Mouse (Mus musculus) embryonic facial prominence, embryonic 12.5 days (tissue): ENCODE data around the gene Aldob. TPM values are rescaled to one million over a fixed set of nuclear protein-coding genes. Genes with fewer than 3 reads are reported as not detected.
A peak's percentile ranks its signal among the peaks of the same experiment; 100 is the strongest.
"Not testable (repeated sequence)": the region's sequence is repeated elsewhere in the genome, so short reads cannot be mapped to it uniquely, and the experiment has no call there.

ENCODE experiments used
- ATAC-seq: fragments of 200-750 bp; cut with Nextera tagmentation; 2 replicates; pipeline ENCODE4 v1.8.0; 2017; ENCODE audit not compliant: insufficient number of reproducible peaks, insufficient read depth, low FRiP score, low TSS enrichment
- H3K27ac ChIP-seq: fragments of 300-500 bp; sonication (generic); 2 replicates; pipeline ENCODE4 v1.5.1; 2016; ENCODE audit warnings: mild to moderate bottlenecking
- H3K27me3 ChIP-seq: fragments of 300-500 bp; sonication (generic); 2 replicates; pipeline ENCODE4 v1.6.1; 2016; ENCODE audit warnings: mild to moderate bottlenecking, moderate library complexity
- H3K36me3 ChIP-seq: fragments of 300-500 bp; sonication (generic); 2 replicates; pipeline ENCODE4 v1.6.1; 2016; ENCODE audit warnings: mild to moderate bottlenecking
- H3K4me1 ChIP-seq: fragments of 300-500 bp; sonication (generic); 2 replicates; pipeline ENCODE4 v1.6.1; 2016
- H3K4me2 ChIP-seq: fragments of 300-500 bp; sonication (generic); replicated peaks from 2 replicates; pipeline ENCODE4 v1.6.1; 2016; ENCODE audit warnings: mild to moderate bottlenecking, moderate library complexity
- H3K4me3 ChIP-seq: fragments of 300-500 bp; sonication (generic); 2 replicates; pipeline ENCODE4 v1.5.1; 2016; ENCODE audit warnings: mild to moderate bottlenecking
- H3K9ac ChIP-seq: fragments of 300-500 bp; sonication (generic); 2 replicates; pipeline ENCODE4 v1.6.1; 2016; ENCODE audit warnings: mild to moderate bottlenecking, moderate library complexity
- H3K9me3 ChIP-seq: fragments of 300-500 bp; sonication (generic); 2 replicates; pipeline ENCODE4 v1.6.1; 2016; ENCODE audit warnings: mild to moderate bottlenecking, moderate library complexity
- WGBS: fragments of 180-500 bp; shearing (Covaris S2); methylation state at CpG from one replicate; pipeline ENCODE4 v1.1.7; 2016; 5-methylcytosine and 5-hydroxymethylcytosine counted together
- polyA plus RNA-seq: library from polyadenylated mRNA; unstranded; fragments of >200 nt; fragmentation: Nextera tagmentation; extraction: Ambion mirVana; gene quantifications from 2 replicates; pipeline ENCODE4 v1.2.1, GENCODE M21; 2016

Aldob gene
- polyA plus RNA-seq, 1 experiment from 2014 or later = not detected

DNA sequence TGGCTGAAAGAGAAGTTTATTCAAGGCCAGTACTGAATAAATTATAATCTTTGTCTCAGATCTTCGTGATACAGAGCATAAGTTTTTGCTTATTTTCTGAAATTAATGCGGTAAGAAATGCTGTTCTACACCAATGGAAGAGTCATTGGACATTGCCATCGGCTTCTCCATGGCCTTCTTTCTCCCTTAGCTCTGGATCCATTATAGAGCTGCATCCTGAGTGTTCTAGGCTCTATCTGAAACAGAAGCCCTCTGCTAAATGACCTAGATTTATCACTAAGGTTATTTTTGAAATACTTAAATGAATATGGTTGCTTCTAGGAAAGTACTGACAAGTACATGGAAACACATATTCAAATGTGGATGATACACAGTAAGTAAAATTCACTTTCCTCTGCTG lies 14.3 kb downstream of the Aldob start:
- H3K9me3 ChIP-seq = peaks cover 3% of the 10 kb centered on the region; the same call in 1 of the 2 replicates
- H3K4me3 ChIP-seq = no peak overlapping the region
- no peak overlapping the region for H3K4me2 ChIP-seq
- H3K36me3 ChIP-seq = peaks cover 16% of the 10 kb centered on the region
- 82% methylated on average over 3 of the region's 3 CpGs for WGBS
- ATAC-seq = no peak
- H3K27ac ChIP-seq = no peak overlapping the region
- no peaks in the 10 kb centered on the region for H3K27me3 ChIP-seq
- H3K4me1 ChIP-seq = no peaks in the 10 kb centered on the region
- H3K9ac ChIP-seq = no peak overlapping the region

DNA sequence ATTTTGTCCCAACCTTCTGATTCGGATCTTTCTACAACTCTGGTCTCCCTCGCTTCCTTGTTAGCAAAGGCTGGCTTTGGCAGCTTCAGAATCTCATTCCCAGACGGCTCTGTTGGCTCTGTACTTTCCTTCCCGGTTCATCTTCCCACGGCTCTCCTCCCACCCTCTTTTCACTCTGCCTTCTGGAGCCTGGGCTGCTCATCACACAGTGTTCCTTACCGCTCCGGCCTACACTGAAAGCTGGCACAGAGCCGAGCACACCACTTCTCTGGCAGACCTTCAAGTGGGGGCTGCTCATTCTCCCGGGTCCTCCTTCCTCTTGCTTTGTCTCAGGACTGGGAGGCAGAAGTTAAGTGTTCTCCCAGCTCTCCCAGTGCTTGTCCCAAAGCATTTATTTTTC lies 26.8 kb downstream of the Aldob start:
- Histone ChIP-seq H3K36me3 (peaks cover 24% of the 10 kb centered on the region; the same call in 1 of the 2 replicates), H3K9ac (no peak overlapping the region), H3K9me3 (no peaks in the 10 kb centered on the region), H3K4me1 (peaks cover 14% of the 10 kb centered on the region; the same call in 1 of the 2 replicates), H3K27me3 (no peaks in the 10 kb centered on the region), H3K4me2 (0 out of 2 replicates have a peak overlapping the region, but pooled peaks have one; percentile 52), H3K4me3 (no peak overlapping the region), H3K27ac (no peak overlapping the region)
- WGBS = 85% methylated on average over 9 of the region's 9 CpGs
- ATAC-seq = no peak

DNA sequence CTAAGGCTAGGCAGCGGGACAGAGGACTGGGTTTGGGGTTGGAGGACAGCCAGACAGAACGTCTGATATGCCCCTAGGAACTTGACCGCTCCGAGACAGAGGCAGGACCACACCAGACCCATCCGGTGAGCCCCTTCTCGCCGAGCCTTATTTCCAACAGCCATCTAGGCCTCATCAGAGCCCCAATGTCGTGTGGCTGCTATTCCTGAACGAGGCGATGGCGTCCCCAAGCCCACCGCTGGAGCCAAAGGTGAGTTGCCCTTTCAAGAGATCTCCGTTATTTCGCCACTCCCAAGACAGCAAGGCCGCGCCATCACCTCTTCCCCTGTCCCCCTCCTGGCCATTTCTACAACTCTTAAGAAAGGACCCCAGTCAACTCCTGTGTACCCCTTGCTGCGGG lies 28.0 kb downstream of the Aldob start:
- 2% methylated on average over 17 of the region's 17 CpGs for WGBS
- H3K4me3 ChIP-seq = peak overlapping the region; percentile 73
- peak overlapping the region; percentile 61 for H3K9ac ChIP-seq
- peak; percentile 72; the same call in 1 of the 2 replicates for ATAC-seq
- no peak overlapping the region for H3K27ac ChIP-seq
- peak overlapping the region; percentile 52 for H3K4me2 ChIP-seq
- no peaks in the 10 kb centered on the region for H3K27me3 ChIP-seq
- peaks cover 28% of the 10 kb centered on the region; the same call in 1 of the 2 replicates for H3K36me3 ChIP-seq
- no peaks in the 10 kb centered on the region for H3K9me3 ChIP-seq
- peaks cover 14% of the 10 kb centered on the region; the same call in 1 of the 2 replicates for H3K4me1 ChIP-seq

DNA sequence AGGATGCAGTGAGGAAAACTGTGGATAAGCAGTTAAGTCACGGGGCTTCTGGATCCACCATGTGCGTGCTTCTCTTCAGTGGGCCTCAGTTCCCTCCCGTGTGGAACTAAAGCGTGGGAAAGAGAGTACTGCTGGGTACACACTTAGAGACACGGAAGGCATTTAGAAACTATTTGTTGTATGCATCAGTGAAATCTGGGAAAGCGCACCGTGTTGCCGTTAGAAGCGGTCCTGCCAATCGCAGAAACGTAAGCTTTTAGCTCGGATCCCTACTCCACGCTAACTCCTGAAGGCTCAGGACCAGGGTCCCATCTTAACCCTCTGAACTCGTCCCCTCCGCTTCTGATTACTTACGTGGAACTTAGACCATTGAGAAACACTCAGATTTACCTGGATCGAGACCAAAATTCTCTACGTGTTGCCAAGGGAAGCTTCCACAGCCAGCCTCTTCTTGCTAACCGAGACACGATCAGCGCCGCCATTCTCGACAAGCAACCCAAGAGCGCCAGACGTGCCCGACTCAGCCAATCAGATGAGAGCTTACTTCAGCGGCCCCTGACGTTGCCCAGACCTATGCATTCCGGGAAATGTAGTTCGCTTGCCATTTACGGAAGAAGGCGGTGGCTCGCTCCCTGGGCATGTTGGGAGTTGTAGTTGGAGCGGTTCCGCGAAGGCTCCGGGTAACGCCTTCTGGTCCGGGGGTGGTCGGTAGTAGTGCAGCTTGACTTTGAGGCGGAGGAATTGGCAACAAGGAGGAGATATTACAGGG lies 28.6 kb downstream of the Aldob start, which contains the start of the genes Mrpl50 and Zfp189:
TSS of gene Mrpl50 (minus strand) at position 522 of the 769 bp plus-strand sequence.
TSS of gene Zfp189 (plus strand) at position 605 of the 769 bp plus-strand sequence.
- under 1% methylated on average over 41 of the region's 41 CpGs for WGBS
- Histone ChIP-seq H3K4me2 (peak within 1 kb of the TSS; percentile 60), H3K9ac (peak within 1 kb of the TSS; percentile 73), H3K4me1 (peaks cover 14% of the 10 kb centered on the region; the same call in 1 of the 2 replicates), H3K27ac (peak within 1 kb of the TSS; percentile 57; the same call in 1 of the 2 replicates), H3K27me3 (no peaks in the 10 kb centered on the region), H3K36me3 (peaks cover 28% of the 10 kb centered on the region; the same call in 1 of the 2 replicates), H3K4me3 (peak within 1 kb of the TSS; percentile 73), H3K9me3 (no peaks in the 10 kb centered on the region)
- peak; percentile 99 for ATAC-seq

DNA sequence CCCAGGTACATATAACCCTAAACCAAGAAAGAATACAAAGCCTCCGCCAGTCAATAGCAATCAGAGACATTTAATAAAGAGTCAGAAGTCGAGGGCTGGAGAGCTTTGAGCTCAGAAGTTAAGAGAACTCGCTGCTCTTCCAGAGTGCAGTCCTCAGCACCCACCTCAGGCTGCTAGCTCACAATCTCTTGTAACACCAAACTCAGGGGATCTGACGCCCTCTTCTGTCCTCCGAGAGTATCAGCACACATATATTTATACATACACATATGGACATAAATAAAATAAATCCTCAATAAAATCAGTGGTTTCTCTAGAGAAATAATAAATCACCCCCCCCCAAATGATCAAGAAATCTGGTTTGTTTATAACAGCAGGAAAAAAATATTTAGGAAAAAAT lies 29.9 kb downstream of the Aldob start:
- Histone ChIP-seq H3K36me3 (peaks cover 28% of the 10 kb centered on the region; the same call in 1 of the 2 replicates), H3K4me2 (peak overlapping the region; percentile 60)

DNA sequence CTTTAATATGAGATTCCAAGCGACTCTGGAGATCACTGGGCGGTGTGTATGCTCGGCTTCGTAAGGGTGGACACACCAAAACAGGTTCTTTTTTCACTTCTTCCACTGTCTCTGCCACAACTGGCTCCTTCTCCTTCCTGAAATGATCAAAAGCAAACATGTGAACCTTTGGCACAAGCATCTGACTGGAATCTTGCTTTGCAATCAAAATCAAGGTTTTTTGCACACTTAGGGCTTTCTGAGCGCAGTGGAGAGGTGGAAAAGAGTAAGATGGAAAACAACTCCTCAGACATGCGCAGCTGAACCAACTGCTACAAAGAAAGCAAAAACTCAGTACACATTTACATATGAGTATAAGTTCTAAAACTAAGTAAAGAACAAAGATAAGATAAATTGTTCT lies 34.9 kb downstream of the Aldob start:
- Histone ChIP-seq H3K27ac (no peak overlapping the region), H3K4me1 (peaks cover 2% of the 10 kb centered on the region; the same call in 1 of the 2 replicates), H3K9ac (no peak overlapping the region), H3K36me3 (peaks cover 25% of the 10 kb centered on the region), H3K9me3 (no peaks in the 10 kb centered on the region), H3K27me3 (no peaks in the 10 kb centered on the region), H3K4me3 (no peak overlapping the region), H3K4me2 (no peak overlapping the region)
- no peak for ATAC-seq
- 96% methylated on average over 6 of the region's 6 CpGs for WGBS

More for the DNA sequence above, 29.9 kb downstream of the Aldob start:
- no peaks in the 10 kb centered on the region for H3K27me3 ChIP-seq
- no peaks in the 10 kb centered on the region for H3K9me3 ChIP-seq
- H3K9ac ChIP-seq = no peak overlapping the region
- H3K27ac ChIP-seq = no peak overlapping the region
- H3K4me3 ChIP-seq = no peak overlapping the region
- H3K4me1 ChIP-seq = peaks cover 14% of the 10 kb centered on the region; the same call in 1 of the 2 replicates
- WGBS = 74% methylated on average over 5 of the region's 5 CpGs
- no peak for ATAC-seq

DNA sequence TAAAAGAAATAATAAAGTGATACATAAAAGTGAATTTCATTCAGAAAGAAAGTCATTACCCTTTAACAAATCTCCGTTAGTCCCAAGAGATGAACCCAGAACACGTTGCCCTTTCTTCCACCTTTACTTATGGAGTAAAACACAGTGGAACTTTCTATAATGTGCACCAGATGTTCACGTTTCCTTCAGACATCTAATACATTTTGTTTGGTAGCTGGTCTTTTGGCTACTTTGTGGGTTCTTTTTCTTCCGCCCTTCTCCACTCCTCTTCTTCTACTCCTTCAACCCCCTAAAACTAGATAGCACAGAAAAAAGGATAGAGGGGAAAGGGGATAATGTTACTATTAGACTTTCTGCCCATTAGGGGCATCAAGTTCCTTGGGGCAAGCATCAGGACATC lies 36.7 kb downstream of the Aldob start:
- Histone ChIP-seq H3K4me2 (no peak overlapping the region), H3K4me3 (no peak overlapping the region), H3K9me3 (no peaks in the 10 kb centered on the region), H3K27me3 (no peaks in the 10 kb centered on the region), H3K36me3 (peaks cover 19% of the 10 kb centered on the region), H3K9ac (no peak overlapping the region), H3K4me1 (no peaks in the 10 kb centered on the region), H3K27ac (no peak overlapping the region)
- WGBS = 30% methylated on average over 4 of the region's 4 CpGs
- no peak for ATAC-seq

DNA sequence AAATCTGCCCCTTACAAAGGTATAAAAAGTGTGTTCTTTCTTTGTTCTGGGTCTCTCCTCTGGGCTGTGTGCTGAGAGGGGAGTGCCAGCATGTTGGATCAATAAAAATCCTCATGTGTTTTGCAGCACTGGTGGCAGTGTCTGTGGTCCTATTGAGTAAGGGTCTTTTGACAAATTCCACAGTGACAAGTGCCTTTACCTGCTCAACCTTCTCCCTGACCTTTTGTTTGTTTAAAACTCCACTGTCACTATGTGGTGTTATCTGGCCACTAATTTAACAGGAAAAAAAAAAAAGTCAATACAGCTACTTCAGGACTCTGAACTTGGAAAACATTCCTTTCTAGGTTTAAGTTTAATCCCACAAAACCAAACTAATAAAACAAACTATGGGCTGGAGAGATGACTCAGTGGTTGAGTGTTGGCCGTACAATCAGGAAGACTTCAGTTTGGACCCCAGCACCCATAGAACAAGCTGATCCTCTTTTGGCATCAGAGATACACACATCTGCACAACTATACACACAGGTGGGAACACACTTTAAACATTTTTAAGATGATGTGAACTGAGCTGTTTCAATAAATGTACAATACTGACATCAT lies 39.0 kb downstream of the Aldob start:
- not testable (repeated sequence) for H3K4me3 ChIP-seq, H3K4me2 ChIP-seq, H3K4me1 ChIP-seq, ATAC-seq, H3K9ac ChIP-seq, H3K27me3 ChIP-seq, H3K27ac ChIP-seq, H3K9me3 ChIP-seq
- H3K36me3 ChIP-seq = peaks cover 14% of the 10 kb centered on the region
- 90% methylated on average over 1 of the region's 1 CpGs for WGBS

DNA sequence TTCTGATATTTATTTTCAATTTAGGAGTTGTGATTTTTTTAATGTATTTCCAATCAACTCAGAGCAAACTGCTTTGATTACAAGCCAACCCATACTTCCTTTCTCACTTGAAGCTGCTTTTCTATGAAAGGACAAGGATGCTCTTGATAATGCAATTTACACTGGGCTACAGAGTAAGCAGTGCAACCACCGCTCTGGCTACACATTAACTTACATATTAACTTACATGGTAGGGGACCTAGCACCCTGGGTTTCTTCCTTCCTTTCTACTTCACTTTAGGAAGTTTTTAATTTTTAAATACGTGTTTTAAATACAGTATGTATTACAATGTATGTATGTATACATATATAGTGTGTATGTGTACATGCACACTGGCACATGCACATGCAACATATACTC lies 40.2 kb downstream of the Aldob start:
- no peak overlapping the region for H3K4me3 ChIP-seq
- peaks cover 12% of the 10 kb centered on the region for H3K36me3 ChIP-seq
- no peaks in the 10 kb centered on the region for H3K4me1 ChIP-seq
- no peak overlapping the region for H3K27ac ChIP-seq
- no peaks in the 10 kb centered on the region for H3K9me3 ChIP-seq
- H3K9ac ChIP-seq = no peak overlapping the region
- no peak for ATAC-seq
- no peak overlapping the region for H3K4me2 ChIP-seq
- WGBS = 84% methylated on average over 2 of the region's 2 CpGs
- H3K27me3 ChIP-seq = no peaks in the 10 kb centered on the region

DNA sequence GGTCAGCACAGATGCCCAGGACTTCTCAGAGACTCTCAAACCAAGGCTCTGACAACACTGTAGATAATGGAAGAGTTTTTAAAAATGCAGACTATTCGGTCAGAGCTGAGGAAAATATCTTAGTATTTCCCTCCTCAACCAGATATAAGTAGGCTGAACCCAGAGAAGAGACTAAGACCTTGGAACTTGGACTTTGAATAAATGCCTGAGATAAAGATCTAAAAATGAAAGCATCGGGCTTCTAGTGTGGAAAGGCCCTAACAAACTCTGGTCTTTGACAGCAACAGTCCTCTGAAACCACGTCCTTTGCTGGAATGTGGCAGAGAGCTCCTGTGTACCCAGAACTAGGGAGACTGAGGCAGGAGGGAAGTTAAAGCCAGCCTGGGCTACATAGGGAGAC lies 43.0 kb downstream of the Aldob start, which contains the start of gene Baat:
TSS of gene Baat (minus strand) at position 172 of the 400 bp plus-strand sequence.
- no peaks in the 10 kb centered on the region for H3K27me3 ChIP-seq
- 70% methylated on average over 3 of the region's 3 CpGs for WGBS
- no peak within 1 kb of the TSS for H3K9ac ChIP-seq
- no peak within 1 kb of the TSS for H3K27ac ChIP-seq
- no peak for ATAC-seq
- no peak within 1 kb of the TSS for H3K4me3 ChIP-seq
- H3K4me2 ChIP-seq = no peak within 1 kb of the TSS
- no peaks in the 10 kb centered on the region for H3K4me1 ChIP-seq
- H3K36me3 ChIP-seq = no peaks in the 10 kb centered on the region
- H3K9me3 ChIP-seq = no peaks in the 10 kb centered on the region

DNA sequence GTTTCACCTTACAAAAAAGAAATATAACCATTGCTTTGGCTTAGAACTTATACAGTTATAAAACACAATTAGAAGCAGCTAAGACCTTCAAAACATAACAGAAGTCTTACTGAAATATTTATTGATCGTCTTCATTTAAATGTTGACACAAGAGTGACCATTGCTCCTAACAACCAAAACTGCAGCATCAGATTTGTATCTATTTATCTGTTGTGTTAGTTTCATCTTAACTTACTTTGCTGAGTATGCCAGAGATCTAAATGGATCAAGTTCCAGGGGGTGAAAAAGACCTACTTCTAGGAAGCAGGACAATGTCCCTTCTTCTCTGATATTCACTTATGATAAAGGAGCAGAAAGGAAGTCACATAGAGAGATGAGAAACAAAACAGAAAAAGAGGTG lies 45.8 kb downstream of the Aldob start:
- Histone ChIP-seq H3K4me3 (no peak overlapping the region), H3K36me3 (no peaks in the 10 kb centered on the region), H3K9me3 (no peaks in the 10 kb centered on the region), H3K27me3 (no peaks in the 10 kb centered on the region), H3K9ac (no peak overlapping the region), H3K4me1 (no peaks in the 10 kb centered on the region), H3K27ac (no peak overlapping the region), H3K4me2 (no peak overlapping the region)
- no peak for ATAC-seq
- 96% methylated on average over 1 of the region's 1 CpGs for WGBS
